Mouse (Mus musculus): ENCODE results near the gene Fam178b. TPM values are rescaled to one million over a fixed set of nuclear protein-coding genes. Genes with fewer than 3 reads are reported as not detected.

Gene Fam178b
- 1.1 and 1.4 TPM in 2 replicates for polyA plus RNA-seq (2012; rRNA removed)

- TF ChIP-seq POLR2A (IDR thresholded peaks at IDR 0.05; ENCODE audit: borderline replicate concordance, insufficient read depth, low read length), result no peak
- no peak for TF ChIP-seq CTCF (IDR thresholded peaks at IDR 0.05; ENCODE audit: borderline replicate concordance, insufficient read depth, low read depth, low read length)
- 91% methylated on average over 39 of the region's 39 CpGs for WGBS
- Histone ChIP-seq H3K4me1 (ENCODE audit: control insufficient read depth, insufficient read depth, low read length) (no peaks in the 10 kb centered on the region), H3K27ac (ENCODE audit: insufficient read depth, low read length) (no peak within 1 kb of the TSS), H3K27me3 (ENCODE audit: control insufficient read depth, insufficient read depth, low read length) (no peaks in the 10 kb centered on the region), H3K4me3 (replicated peaks; ENCODE audit: insufficient read depth, low read depth, low read length) (no peak within 1 kb of the TSS)
- DNase-seq, result no peak
These were observed at the start of gene Fam178b for GRCm38 (mm10) chr1:36682620-36683355. Gene Fam178b, minus strand, starts transcription at chr1:36683183.

GRCm38 (mm10) chr1:36724057-36724431 is 41.1 kb upstream of the Fam178b start:
- TF ChIP-seq CTCF (IDR thresholded peaks at IDR 0.05; ENCODE audit: borderline replicate concordance, insufficient read depth, low read depth, low read length) (no peak), POLR2A (IDR thresholded peaks at IDR 0.05; ENCODE audit: borderline replicate concordance, insufficient read depth, low read length) (no peak)
- WGBS, result 79% methylated on average over 4 of the region's 4 CpGs
- Histone ChIP-seq H3K27me3 (ENCODE audit: control insufficient read depth, insufficient read depth, low read length) (no peaks in the 10 kb centered on the region), H3K4me1 (ENCODE audit: control insufficient read depth, insufficient read depth, low read length) (no peaks in the 10 kb centered on the region), H3K4me3 (replicated peaks; ENCODE audit: insufficient read depth, low read depth, low read length) (no peak overlapping the region), H3K27ac (ENCODE audit: insufficient read depth, low read length) (no peak overlapping the region)
- no peak for DNase-seq

DNA sequence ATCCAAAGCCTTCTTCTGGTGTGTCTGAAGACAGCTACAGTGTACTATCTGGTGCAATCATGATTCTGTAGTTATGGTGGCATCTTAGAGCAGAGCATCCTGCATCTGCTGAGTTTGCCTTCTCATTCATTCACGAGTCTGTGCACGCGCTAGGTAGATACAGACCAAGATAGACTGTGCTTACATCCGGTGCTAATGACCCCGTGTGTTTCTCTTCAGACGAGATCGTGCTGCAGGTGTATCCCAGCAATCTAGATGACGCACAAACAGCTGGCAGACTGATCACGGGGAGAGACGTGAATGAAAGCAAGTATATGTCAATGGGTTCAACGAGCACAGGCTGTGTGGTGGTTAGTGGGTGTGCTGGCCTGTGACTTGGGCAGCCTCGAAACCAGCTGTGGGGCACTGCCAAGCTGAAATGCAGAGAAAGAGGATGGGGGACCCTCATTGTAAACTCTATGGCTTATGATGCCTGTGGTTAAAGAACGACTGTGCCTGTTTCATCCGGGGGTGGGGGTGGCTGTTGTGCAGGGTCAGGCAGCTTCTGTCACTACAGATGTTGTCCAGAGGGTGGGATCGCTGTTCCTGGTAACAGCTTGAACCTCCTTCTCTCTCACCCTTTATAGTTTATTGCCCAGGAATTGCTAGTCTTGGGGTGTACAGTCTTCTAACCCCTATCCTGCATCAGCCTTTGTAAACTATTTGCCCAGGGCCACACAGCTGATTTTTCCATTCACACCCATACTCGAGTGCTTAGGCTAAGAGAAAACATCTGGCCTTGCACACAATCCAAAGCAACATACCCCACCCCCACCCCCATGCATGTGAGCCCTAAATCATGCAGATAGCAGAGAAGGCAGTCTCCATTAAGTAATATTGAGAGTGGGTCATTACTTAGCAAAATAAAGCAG is 40.4 kb upstream of the Fam178b start:
- TF ChIP-seq CTCF (IDR thresholded peaks at IDR 0.05; ENCODE audit: borderline replicate concordance, insufficient read depth, low read depth, low read length), result no peak
- TF ChIP-seq POLR2A (IDR thresholded peaks at IDR 0.05; ENCODE audit: borderline replicate concordance, insufficient read depth, low read length), result no peak
- Histone ChIP-seq H3K27ac (ENCODE audit: insufficient read depth, low read length) (no peak overlapping the region), H3K4me3 (replicated peaks; ENCODE audit: insufficient read depth, low read depth, low read length) (no peak overlapping the region), H3K4me1 (ENCODE audit: control insufficient read depth, insufficient read depth, low read length) (no peaks in the 10 kb centered on the region), H3K27me3 (ENCODE audit: control insufficient read depth, insufficient read depth, low read length) (no peaks in the 10 kb centered on the region)
- DNase-seq, result no peak
- 79% methylated on average over 16 of the region's 16 CpGs for WGBS

DNA sequence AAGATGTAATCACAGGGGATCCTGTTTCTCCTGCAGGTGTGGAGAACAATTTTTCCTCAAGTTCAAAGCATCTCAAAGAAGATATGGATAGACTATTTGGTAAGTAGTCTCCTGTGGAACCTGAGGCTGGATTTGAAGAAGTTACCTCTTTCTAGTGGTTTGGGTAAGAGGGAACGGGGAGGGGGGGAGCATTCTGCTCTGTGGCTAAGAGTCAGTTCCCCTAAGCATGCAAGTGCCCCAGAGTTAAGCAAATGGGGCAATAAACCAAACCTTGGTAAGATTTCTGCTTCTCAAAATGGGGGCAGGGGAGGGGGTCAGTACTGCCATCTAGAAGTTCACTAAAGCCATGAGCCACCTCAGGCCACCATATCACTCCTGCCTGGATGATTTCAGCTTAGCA is 35.8 kb upstream of the Fam178b start:
- 83% methylated on average over 1 of the region's 1 CpGs for WGBS
- TF ChIP-seq POLR2A (IDR thresholded peaks at IDR 0.05; ENCODE audit: borderline replicate concordance, insufficient read depth, low read length) (no peak), CTCF (IDR thresholded peaks at IDR 0.05; ENCODE audit: borderline replicate concordance, insufficient read depth, low read depth, low read length) (no peak)
- no peak overlapping the region for H3K27ac ChIP-seq (ENCODE audit: insufficient read depth, low read length)
- H3K27me3 ChIP-seq (ENCODE audit: control insufficient read depth, insufficient read depth, low read length), result no peaks in the 10 kb centered on the region
- H3K4me1 ChIP-seq (ENCODE audit: control insufficient read depth, insufficient read depth, low read length), result no peaks in the 10 kb centered on the region; the same call in 1 of the 2 replicates
- no peak overlapping the region for H3K4me3 ChIP-seq (replicated peaks; ENCODE audit: insufficient read depth, low read depth, low read length)
- DNase-seq, result no peak

- Histone ChIP-seq H3K4me3 (replicated peaks; ENCODE audit: insufficient read depth, low read depth, low read length) (no peak within 1 kb of the TSS), H3K4me1 (ENCODE audit: control insufficient read depth, insufficient read depth, low read length) (no peaks in the 10 kb centered on the region; the same call in 1 of the 2 replicates), H3K27me3 (ENCODE audit: control insufficient read depth, insufficient read depth, low read length) (no peaks in the 10 kb centered on the region), H3K27ac (ENCODE audit: insufficient read depth, low read length) (no peak within 1 kb of the TSS)
- no peak for DNase-seq
- TF ChIP-seq CTCF (IDR thresholded peaks at IDR 0.05; ENCODE audit: borderline replicate concordance, insufficient read depth, low read depth, low read length) (no peak), POLR2A (IDR thresholded peaks at IDR 0.05; ENCODE audit: borderline replicate concordance, insufficient read depth, low read length) (no peak)
- WGBS, result 78% methylated on average over 5 of the region's 5 CpGs
These were observed 31.3 kb upstream of the Fam178b start, which contains the start of gene Actr1b for GRCm38 (mm10) chr1:36714311-36714710. Gene Actr1b, minus strand, starts transcription at chr1:36714422.

DNA sequence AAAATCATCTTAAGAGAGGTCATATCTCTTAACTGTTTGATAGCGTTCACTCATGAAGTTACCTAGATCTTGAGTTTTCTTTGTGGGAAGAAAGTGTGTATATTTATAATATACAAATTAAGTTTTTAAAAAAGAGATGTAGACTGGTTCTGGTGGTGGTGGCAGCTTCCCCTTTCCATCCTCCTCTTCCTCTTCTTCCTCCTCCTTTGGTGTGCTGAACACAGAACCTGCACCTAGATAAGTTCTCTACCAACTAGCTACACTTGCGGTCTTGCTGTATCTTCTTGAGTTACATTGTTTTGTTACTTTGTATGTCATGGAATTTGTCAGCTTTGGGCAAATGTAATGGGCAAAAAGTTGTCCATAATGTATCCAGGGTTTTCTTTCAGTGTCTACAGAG is 28.1 kb upstream of the Fam178b start:
- no peak for TF ChIP-seq POLR2A (IDR thresholded peaks at IDR 0.05; ENCODE audit: borderline replicate concordance, insufficient read depth, low read length)
- no peak for TF ChIP-seq CTCF (IDR thresholded peaks at IDR 0.05; ENCODE audit: borderline replicate concordance, insufficient read depth, low read depth, low read length)
- DNase-seq, result no peak
- 98% methylated on average over 2 of the region's 2 CpGs for WGBS
- Histone ChIP-seq H3K27me3 (ENCODE audit: control insufficient read depth, insufficient read depth, low read length) (no peaks in the 10 kb centered on the region), H3K4me1 (ENCODE audit: control insufficient read depth, insufficient read depth, low read length) (peaks cover 20% of the 10 kb centered on the region), H3K4me3 (replicated peaks; ENCODE audit: insufficient read depth, low read depth, low read length) (no peak overlapping the region), H3K27ac (ENCODE audit: insufficient read depth, low read length) (no peak overlapping the region)

DNA sequence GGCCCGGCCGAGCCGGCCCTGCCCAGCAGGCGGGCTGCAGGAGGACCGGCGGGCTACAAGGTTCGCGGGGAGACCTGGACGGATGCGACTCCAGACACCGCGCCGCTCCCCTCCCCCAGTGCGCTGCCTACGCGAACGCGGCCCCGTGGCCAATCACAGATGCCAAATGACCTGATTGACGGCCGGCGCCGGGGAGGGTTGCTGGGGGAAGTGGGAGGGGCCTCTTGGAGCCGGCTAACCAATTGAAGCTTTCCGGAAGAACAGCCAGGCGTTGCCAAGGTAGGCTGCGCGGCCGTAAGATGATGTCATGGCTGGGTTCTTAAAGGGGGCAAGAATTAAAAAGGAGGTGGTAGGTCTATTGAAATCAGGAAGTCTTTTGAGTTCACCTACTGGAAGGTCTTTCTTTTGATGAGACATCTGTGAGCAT is 26.9 kb upstream of the Fam178b start, which contains the start of gene 4933424G06Rik:
TSS of gene 4933424G06Rik (plus strand) at position 296 of the 427 bp plus-strand sequence.
- DNase-seq, result peak; percentile 98 to 99
- H3K27me3 ChIP-seq (ENCODE audit: control insufficient read depth, insufficient read depth, low read length), result no peaks in the 10 kb centered on the region
- H3K4me1 ChIP-seq (ENCODE audit: control insufficient read depth, insufficient read depth, low read length), result peaks cover 20% of the 10 kb centered on the region
- TF ChIP-seq CTCF (IDR thresholded peaks at IDR 0.05; ENCODE audit: borderline replicate concordance, insufficient read depth, low read depth, low read length), result no peak
- TF ChIP-seq POLR2A (IDR thresholded peaks at IDR 0.05; ENCODE audit: borderline replicate concordance, insufficient read depth, low read length), result peak; percentile 89
- H3K4me3 ChIP-seq (replicated peaks; ENCODE audit: insufficient read depth, low read depth, low read length), result peak within 1 kb of the TSS; percentile 92
- H3K27ac ChIP-seq (ENCODE audit: insufficient read depth, low read length), result peak within 1 kb of the TSS; percentile 83
- WGBS, result under 1% methylated on average over 29 of the region's 29 CpGs

All from cerebellum, adult 2 months (tissue).